Mouse (Mus musculus) adrenal gland, postnatal 0 days (tissue): Measurements from ENCODE around the gene Smg9. TPM values are rescaled to one million over a fixed set of nuclear protein-coding genes. Genes with fewer than 3 reads are reported as not detected.

ENCODE experiments used
- polyA plus RNA-seq: library from polyadenylated mRNA; unstranded; fragments of >200 nt; fragmentation: Nextera tagmentation; extraction: Ambion mirVana; gene quantifications from 2 replicates; pipeline ENCODE4 v1.2.1, GENCODE M21; 2015

Smg9 gene
- polyA plus RNA-seq: 11.1 and 18.4 TPM in 2 replicates

DNA sequence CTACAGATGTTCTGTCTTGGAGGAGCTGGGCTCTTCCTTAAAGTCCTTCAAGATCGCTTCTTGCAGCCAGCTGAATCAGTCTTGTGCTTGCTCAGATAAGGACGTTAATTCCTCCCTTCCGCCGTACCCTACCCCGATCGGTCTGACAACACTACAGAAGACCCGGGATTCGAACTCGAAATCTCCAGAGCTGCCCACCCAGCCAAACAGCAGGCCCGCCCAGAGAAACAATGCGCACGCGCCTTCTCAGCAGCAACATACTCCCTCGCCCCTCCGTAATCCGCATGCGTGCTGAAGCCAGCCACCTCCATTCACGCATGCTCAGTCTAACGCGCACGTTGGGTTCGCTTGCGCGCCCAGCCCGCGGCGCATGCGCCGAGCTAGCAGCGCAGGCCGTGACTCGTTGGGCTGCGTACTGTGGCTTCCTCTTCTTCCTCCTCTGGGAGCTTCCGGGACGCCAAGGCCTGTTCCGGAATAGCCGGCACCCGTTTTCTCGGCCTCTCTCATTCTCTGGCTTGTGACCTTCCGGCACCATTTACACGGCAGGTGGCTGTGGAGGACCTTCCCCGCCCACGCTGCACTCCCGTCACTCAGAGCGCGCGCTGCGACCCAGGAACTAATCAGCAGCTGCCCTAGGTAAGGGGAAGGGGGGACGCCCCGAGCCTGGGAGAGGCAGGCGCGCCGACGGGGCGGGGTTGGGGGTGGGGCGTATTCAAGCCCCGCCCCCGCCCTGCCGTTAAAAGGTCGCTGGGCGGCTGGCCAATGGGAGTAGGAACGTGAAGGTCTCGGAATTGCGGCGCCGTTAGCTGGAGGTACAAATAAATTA, at the start of gene Smg9:
Smg9 (plus strand) TSS at position 364 of the 826 bp plus-strand sequence.

DNA sequence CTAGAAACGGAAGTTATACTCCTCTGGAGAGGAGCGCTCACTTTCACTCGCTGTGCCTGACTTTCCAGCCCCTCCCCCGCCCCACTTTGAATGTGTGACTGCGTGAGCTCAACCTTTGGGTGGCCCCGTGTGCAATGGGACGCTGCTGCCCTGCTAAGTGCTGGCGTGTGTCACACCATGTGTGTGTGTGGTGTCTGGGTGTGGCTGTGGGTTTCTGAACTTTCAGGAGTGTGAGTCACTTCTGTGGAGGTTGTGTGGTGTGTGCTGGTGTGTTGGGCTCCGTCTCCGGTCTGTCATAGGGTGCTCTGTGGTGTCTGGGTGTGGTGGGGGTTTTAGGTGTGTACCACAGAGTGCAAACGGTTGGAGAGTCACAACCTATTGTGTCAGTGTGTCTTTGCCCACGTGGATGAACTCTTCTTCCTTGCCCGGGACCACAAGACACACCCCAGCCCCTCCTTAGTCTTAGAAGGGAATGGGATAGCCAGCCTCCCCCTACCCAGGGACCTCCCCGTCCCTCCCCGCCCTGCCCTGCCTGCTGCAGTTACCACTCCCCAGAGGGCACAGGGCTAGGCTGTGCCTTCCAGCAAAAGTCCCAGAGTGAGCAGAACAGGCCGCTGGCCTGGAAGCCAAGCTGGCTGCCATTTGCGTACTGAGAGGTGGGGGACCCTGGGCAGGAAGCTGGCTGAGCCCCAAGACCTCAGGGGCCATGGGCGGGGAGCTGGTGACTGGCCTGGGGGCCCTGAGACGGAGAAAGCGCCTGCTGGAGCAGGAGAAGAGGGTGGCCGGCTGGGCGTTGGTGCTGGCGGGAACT, 29.5 kb upstream of the Smg9 start, which contains the start of gene Kcnn4:
Kcnn4 (plus strand) TSS at position 533 of the 811 bp plus-strand sequence.

DNA sequence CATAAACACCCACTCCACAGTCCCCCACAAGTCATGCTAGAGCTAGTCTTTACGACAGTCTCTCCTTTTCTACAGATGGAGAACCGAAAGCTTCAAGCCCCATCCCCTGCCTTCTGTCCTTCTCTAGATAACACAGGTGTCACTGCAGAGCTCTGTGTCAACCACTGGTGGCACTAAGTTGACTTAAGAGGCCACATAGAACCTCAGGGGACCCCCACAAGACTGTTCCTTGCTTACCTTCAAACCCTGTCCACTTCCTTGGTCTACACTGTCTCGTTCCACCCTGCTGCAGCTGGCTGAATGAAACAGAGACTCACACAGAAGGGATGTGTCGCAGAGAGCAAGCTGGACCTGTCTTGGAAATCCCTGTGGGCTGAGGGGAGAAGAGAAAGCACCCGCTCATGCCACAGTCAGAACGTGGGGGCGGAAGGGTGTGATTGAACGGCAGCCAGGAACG, 52.5 kb downstream of the Smg9 start, which contains the start of gene Irgc1:
Irgc1 (minus strand) TSS at position 443 of the 457 bp plus-strand sequence.

DNA sequence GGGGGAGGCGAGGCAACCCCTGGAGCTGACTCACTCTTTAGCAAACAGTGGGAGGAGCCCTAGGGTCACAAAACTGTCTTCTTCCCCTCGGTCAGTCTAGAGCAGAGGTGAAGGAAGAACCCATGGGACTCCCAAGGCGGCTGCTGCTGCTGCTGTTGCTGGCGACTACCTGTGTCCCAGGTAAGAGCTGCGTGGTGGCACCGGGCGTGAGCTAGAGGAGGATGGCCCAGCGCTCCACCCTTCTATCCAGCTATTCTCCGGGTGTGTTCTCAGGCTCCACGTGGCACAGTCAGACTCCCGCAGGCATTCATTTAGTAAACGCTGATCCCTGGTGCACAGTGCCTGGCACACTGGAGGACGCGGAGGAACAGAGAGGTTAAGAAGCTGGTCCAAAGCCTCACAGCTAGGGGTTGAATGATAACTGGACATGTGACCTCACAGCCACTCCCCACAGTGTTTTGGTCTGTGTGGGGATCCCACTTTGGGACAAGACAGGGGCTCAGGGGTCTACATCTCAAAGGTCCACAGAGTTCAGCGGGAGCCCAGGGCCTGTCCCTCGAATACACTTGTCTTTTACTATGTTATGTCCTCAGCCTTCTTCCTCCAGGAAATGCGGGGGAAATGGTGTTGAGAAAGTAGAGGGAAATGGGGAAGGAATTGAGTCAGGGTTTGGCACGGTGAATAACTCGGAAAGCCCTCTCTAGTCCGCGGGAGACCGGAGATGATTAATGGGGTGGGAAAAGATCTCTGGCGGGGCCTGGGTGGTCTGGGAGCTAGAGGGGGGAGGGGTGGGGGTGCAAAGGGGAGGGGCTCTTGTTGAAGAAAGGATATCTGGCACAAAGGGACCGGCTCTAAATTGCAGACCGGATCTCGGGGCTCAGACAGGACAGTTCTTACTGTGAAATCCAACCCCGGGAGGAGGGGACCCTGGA, 63.2 kb downstream of the Smg9 start, which contains the start of gene Plaur:
Plaur (plus strand) TSS at position 97 of the 932 bp plus-strand sequence.

Other genes with a start within 250 kb of the Smg9 start
- gene Zfp114, start 224.6 kb upstream of the Smg9 start, polyA plus RNA-seq: 1.5 and 1.7 TPM in 2 replicates
- 5.0 and 6.0 TPM in 2 replicates for gene Zfp111, start 188.2 kb upstream of the Smg9 start, polyA plus RNA-seq
- 0.95 and 1.1 TPM in 2 replicates for gene Zfp109, start 162.1 kb upstream of the Smg9 start, polyA plus RNA-seq
- 2.1 and 2.6 TPM in 2 replicates for gene Zfp108, start 144.8 kb upstream of the Smg9 start, polyA plus RNA-seq
- gene Zfp93, start 129.2 kb upstream of the Smg9 start, polyA plus RNA-seq: 4.0 and 5.2 TPM in 2 replicates
- 12.2 and 18.2 TPM in 2 replicates for gene Zfp61, start 98.4 kb upstream of the Smg9 start, polyA plus RNA-seq
- gene Zfp94, start 83.0 kb upstream of the Smg9 start, polyA plus RNA-seq: 6.7 and 7.9 TPM in 2 replicates
- 0.14 TPM in 1 of 2 replicates, not detected in the other for gene Tescl, start 65.7 kb upstream of the Smg9 start, polyA plus RNA-seq
- 0.14 TPM in 1 of 2 replicates, not detected in the other for gene Lypd5, start 50.4 kb upstream of the Smg9 start, polyA plus RNA-seq
- 3.2 and 7.2 TPM in 2 replicates for gene Kcnn4, start 29.4 kb upstream of the Smg9 start, polyA plus RNA-seq
- not detected in 2 replicates for gene Irgc1, start 52.7 kb downstream of the Smg9 start, polyA plus RNA-seq
- gene Plaur, start 62.9 kb downstream of the Smg9 start, polyA plus RNA-seq: 9.6 and 13.0 TPM in 2 replicates
- 5.0 and 8.1 TPM in 2 replicates for gene Cadm4, start 82.4 kb downstream of the Smg9 start, polyA plus RNA-seq
- 24.2 and 36.0 TPM in 2 replicates for gene Zfp428, start 107.4 kb downstream of the Smg9 start, polyA plus RNA-seq
- 0.11 TPM in 1 of 2 replicates, not detected in the other for gene AC161166.1, start 112.8 kb downstream of the Smg9 start, polyA plus RNA-seq
- 5.6 and 6.5 TPM in 2 replicates for gene Irgq, start 131.1 kb downstream of the Smg9 start, polyA plus RNA-seq
- 0.28 and 0.41 TPM in 2 replicates for gene Pinlyp, start 146.5 kb downstream of the Smg9 start, polyA plus RNA-seq
- 35.5 and 44.2 TPM in 2 replicates for gene Xrcc1, start 146.7 kb downstream of the Smg9 start, polyA plus RNA-seq
- gene Ethe1, start 187.9 kb downstream of the Smg9 start, polyA plus RNA-seq: 20.5 and 25.9 TPM in 2 replicates
- gene Zfp575, start 188.0 kb downstream of the Smg9 start, polyA plus RNA-seq: 2.8 and 5.6 TPM in 2 replicates
- gene Phldb3, start 211.1 kb downstream of the Smg9 start, polyA plus RNA-seq: 0.30 and 0.36 TPM in 2 replicates
- gene Lypd3, start 236.9 kb downstream of the Smg9 start, polyA plus RNA-seq: 1.6 and 2.0 TPM in 2 replicates